Mouse (Mus musculus) left cerebral cortex, postnatal 4 days (tissue): ENCODE measurements at regions not wholly inside any gene's neighbourhood (a gene's known extent, or its start where the extent isn't known, plus 50 kb on each side); places are given as distances from the start of the nearest gene placed in this dataset.

Source experiments
- DNase-seq: peaks from one replicate; pipeline ENCODE4 v3.0.0-alpha.2; 2022
- intact Hi-C: fragments of 180-260 bp; cut with DNase I; formaldehyde crosslinking; loops from one replicate; pipeline ENCODE4 v1.15.1; 2025

DNA sequence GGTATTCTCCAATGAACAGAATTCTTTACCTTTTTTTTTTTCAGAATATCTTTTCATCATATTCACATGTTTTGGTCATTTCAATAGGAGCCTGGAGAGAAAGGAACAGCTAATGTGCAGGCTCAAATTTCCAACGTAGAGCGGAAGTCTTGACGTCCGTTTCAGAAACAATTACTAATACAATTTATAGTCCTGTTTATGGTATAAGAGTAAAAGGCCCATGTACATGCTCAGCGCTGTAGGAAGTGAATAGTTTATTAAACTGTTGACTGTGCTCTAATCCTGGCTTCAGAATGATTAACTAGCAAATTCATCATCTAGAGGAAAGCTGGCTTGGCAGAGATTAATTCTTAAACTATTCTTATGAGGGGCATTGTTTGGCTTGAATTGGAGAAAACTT lies 142.1 kb downstream of the Pik3r1 start:
- no peak for DNase-seq
- intact Hi-C loops = no loop called here

DNA sequence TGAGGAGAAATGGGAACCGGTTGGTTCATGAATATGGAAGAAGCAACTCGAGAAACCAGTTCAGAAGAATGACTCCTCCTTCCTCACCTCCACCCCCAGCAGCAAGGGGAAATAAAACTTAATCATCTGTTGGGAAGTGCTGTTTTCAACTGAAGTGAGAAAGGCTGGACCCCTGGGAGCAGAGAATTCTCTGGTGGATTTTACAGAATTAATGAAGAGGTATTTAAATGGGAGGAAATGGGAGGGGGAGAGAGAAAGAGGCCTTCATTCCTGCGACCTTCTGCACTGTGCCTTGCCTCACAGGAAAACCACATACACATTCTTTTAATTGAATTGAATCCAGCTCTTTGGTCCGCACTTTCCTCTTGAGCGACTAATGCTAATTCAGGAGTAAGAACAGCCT lies 143.8 kb downstream of the Pik3r1 start:
- no peak for DNase-seq
- intact Hi-C loops = no loop called here

DNA sequence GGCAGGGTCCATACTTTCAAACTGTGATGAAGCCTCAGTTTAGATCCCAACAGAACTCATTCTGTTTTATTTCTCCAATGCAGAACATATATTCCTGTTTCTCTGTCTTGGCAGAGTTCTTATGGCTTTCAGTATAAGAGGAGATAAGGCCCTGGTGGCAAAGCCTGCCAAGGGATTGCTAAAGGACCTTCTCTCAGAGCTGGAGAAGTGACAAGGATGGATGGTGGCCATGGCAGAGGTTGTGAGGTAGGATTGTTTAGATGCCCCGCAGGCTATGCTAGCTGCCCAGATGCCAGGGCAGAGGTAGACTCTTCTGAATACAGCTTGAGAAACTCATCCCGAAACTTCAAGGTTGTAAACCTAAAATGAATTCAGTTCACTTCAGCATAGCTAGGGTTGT lies 145.4 kb downstream of the Pik3r1 start:
- intact Hi-C loops = no loop called here

DNA sequence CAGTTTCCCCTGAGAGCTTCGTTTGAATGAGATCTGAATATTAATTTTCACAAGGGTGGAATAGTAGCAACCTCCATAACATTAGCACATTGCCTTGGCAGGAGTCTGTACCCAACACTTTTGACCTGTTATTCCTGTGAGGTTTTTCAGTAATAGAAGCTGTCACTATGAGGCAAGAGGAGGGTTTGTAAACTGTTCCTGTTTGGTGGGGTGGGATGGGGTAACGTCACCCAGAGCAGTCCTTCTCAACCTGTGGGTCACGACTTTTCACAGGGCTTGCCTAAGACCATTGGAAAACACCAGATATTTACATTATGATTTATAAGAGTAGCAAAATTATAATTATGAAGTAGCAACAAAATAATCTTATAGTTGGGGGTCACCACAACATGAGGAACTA lies 147.4 kb downstream of the Pik3r1 start:
- intact Hi-C loops = no loop called here
- no peak for DNase-seq

More for the DNA sequence above, 145.4 kb downstream of the Pik3r1 start:
- no peak for DNase-seq

DNA sequence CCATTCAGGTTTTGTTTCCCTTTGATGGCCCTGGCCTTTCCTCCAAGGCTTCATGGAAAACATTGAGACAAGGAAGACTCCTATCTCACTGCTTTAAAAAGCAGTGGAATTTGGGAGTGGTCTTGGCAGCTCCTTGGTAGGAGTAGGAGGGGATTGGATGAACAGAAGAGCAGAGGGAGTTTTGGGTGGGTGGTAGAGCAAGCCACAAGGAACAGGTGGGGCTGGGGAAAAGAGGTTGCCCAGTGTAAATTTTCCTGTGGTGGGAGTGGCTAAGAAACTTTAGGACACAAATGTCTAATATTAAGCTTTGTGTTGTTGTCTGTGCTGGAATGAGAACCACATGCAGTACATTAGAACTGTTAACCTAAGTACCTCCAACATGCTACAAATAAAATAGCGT lies 148.9 kb downstream of the Pik3r1 start:
- intact Hi-C loops = no loop called here
- DNase-seq = no peak

DNA sequence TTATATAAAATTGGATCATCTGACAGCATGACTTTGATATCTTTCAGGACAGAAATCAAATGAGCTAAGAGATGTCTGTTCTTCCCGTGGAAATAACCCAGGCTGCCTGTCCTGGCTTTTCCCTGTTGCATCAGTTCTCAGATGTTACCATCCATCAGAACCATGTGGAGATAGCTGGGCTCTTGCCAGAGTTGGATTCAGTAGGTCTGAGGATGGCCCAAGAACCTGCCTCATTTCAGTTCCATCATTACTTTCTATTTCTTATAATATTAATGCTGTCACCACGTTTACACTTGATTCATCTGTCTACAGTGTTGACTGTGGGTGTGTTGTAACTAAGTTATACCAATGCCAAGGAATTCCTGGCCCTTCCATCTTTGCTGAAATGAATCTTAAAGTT lies 155.2 kb downstream of the Pik3r1 start:
- DNase-seq = no peak
- intact Hi-C loops = loop anchor here (5.0 kb wide), 1 partner anchor 55 kb away; no protein-coding TSS in a partner anchor

DNA sequence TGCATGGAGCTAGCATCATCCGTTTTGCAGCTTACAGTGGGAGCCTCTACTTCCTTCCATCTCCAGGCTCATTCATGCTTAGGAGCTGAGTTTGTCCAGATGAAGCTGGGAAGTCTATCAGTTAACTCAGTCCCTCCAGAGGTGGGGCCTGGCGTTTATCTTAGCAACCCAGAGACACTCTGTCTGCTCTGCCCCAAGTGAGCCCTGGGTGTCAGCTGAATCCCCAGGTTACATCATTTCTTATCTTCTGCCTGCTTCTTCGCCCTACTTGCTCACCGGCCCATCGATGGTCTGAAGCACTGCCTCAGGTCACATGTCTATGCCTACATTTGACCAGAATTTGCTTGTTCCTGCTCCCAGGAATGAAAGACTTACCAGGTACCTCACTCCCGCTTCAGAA lies 156.3 kb downstream of the Pik3r1 start:
- intact Hi-C loops = loop anchor here (5.0 kb wide), 1 partner anchor 54 kb away; no protein-coding TSS in a partner anchor
- DNase-seq = no peak

DNA sequence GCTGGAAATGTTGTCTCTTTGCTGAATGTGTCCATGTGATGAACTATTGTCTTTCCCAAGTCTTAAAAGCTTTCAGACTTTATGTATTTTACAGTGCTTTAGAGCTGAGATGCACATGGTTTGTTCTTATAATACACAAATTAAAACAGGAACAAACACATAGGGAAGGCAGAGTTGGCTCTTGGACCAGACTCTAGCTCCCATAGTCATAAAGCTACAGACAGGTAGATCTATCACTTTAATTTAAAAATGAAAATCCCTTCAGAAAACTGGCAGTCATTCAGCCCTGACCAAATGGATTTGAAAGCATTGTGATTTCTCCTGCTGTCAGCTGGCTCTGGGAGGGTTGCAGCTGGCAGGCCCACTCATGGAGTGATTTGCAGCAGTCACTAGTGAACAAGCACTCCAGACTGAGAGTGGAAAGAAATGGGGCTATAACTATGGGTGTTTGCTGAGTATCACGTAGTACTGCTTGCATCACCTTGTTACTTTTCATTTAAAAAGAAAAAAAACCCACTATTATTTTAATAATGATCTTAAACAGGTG lies 161.8 kb downstream of the Pik3r1 start:
- intact Hi-C loops = no loop called here
- DNase-seq = peak; percentile 41

DNA sequence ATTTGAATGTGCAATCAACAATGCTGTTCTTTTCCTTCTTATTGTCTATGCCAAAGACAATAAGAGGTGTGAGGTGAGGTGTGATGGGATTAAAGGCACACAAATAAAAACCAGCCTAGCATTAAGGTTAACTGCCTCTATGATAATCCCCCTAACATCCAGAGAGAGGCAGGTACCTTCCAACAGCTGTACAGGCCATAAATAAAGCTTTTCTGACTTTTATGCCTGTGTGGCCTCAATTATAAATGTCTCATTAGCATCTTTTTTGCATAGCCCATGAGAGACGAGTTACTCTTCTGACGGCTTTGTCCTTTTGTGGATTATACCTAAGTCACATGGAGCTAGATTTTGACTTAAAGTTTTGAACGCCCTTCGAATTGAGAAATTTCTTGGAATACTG lies 162.3 kb downstream of the Pik3r1 start:
- no peak for DNase-seq
- intact Hi-C loops = no loop called here

DNA sequence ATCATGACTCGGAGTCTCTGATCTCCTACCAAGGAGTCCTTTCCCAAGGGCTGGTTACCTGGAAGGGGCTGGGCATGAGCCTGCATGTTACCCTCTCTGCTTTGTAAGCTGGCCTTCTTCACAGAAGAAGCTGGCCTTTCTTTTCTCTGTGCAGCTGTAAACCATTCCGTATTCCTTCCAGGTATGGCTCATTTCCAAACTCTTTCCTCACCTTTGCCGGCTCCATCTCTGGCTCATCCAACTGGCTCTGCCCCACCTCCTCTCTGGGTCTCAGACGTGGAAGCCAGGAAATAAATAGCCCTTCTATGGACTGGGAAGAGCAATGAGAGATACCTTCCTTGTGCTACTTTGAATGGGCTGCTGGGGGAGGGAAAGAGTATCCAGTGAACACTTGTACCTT lies 163.0 kb downstream of the Pik3r1 start:
- intact Hi-C loops = no loop called here
- DNase-seq = no peak

DNA sequence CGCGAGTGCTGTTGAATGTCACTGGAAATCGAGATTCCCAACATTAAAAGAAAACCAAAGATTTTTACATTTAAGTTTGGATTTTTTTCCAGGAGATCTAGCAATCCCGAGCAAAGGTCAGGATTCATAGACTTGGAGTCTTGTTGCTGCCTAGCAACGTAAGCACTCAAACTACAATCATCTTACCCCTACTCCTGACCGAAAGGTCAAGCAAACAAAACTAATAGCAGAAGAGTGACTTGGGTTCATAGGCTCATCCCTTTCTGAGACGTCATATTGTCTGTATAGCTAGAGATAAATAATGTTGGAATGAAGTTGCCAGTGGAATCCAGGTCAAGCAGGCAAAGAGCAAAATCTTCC lies 169.9 kb downstream of the Pik3r1 start:
- DNase-seq = no peak
- intact Hi-C loops = no loop called here

DNA sequence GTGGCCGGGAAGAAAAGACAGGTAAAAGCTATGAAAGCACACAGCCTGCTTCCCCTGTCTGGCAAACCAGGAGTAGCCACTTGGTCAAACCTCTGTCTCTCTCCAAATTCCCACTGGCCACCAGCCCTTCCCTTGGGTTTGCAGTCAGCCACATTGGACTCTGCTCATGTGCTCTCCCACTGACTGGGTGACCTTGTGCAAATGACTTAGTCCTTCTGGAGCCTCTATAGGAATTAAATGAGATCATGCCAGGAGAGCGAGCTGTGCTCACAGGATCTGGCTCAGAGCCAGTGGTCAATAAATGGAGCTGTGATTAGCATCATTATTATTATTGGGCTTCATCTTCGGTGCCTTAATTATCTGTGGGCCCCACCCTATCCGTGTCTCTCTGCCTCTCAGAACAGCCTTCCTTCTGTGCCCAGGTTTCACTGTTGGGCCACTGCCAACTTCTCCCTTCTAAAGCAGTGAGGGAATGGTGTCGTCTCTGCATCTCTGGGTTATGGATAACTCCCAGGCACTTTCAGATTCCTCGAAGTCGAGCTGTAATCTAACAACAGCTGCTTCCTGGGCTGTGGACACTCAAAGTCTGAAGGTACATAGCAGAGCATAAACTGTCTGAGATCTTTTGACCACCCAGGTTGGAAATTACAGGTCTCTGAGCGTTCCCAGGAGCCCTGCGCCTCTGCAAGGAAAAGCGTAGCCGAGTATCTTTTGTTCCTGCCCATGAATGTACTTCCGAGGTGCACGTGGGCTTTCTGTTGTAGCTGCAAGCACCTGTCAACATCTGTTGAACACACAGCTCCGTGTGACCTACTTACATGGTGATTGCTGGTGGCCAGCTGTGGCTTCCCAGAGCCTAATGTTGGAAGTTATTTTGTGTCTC lies 170.5 kb downstream of the Pik3r1 start:
- intact Hi-C loops = no loop called here
- peak; percentile 26 for DNase-seq

DNA sequence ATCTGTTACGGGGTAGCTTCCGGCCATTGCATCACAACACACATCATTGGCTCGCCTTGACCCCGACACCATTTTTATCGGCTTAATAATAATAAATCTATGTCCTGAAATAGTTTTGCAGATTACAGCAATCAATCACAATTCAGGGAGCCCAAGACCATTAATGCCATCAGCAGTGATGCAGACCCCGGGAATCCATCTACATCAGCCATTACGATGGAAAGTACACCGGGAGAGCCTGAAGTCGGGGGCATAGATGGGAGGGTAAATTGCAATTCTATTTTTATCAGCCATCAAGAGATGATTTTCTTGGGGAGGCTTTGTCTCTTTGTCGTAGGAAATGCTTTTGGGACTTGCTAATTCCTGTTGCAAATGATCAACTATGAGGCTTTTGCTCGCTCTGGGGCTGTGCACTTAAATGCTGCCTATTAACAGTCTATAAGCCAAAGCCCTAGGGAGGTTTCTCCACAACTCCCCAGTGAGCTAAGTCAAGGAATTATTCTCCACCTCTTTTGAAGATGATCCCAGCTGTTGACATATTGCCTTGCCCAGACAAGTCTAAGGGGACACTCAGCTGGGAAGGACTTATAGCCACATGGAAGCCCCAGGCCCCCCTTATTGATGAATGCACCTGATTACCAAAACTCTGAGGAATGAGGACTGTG lies 173.4 kb downstream of the Pik3r1 start:
- intact Hi-C loops = no loop called here
- DNase-seq = no peak

DNA sequence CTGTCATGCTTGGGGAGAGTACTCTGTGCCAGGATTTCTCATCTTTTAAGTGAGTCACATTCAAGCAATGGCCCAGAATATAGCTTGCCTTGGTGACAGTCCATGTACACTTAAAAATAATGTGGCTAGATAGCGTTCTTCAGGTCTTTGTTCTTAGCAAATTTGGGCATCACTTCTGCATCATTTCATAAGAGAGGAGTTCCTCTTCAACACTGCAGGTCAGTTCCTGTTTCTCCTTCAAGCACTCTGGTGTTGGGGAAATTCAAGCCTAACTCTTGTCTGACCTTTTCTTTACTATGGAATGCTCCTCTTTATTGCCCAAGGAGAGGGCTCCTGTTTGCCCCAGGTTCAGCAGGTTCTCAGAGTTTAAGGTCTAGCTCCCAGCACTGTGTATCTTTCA lies 175.7 kb downstream of the Pik3r1 start:
- intact Hi-C loops = no loop called here
- DNase-seq = no peak

DNA sequence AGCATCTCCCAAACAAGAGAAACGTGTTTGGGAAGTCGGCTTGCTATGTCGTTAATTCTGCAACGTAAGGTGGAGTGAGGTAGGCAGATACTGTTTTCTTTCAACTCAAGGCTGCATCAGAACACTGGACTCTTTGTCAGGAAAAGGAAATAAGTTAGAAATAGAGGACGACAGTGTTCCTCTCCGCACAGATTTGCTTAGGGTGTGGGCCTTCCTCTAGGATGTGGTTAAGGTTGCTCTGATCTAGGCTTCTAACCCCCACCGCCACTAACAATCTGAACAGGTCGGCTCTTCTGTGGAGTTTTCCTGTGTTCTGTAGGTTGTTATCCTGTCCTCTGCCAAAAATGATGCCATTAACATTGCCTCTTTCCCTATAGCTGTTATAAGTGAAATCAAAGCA lies 179.1 kb downstream of the Pik3r1 start:
- DNase-seq = no peak
- intact Hi-C loops = no loop called here

DNA sequence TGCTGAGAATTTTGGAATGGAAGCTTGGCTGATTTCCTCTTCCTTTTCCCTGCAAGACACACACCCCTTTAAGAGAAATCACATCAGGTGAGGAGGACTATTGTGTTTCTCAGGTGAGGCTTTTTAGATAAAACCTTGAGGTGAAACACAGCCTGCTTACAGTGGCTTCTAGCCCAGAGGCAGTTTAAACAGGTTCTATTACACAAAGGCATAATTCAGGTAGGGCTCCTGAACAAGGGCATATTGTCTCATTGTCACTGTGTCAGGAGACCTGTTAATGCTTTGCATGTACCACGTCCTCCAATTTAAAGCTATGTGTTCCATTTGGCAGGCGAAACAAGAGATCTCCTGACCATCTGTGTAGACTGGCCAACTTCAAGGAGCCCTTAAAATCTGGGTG lies 181.2 kb downstream of the Pik3r1 start:
- no peak for DNase-seq
- intact Hi-C loops = no loop called here

DNA sequence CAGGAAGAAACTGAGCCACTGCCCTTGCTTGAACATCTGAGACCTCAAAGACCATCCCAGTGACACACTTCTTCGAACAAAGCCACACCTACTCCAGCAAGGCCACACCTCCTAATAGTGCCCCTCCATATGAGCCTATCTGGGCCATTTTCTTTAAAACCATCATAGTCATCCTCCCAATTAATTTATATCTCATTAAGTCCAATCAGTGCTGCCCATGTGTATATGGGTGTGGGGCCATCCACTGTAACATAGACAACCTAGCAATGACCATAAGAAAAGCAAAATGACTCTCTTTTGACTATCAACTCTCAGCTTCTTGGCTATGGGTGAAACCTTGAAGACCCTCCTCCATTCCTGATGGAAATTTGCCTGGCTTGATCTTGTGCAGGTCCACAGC lies 191.5 kb downstream of the Pik3r1 start:
- intact Hi-C loops = no loop called here
- DNase-seq = no peak

DNA sequence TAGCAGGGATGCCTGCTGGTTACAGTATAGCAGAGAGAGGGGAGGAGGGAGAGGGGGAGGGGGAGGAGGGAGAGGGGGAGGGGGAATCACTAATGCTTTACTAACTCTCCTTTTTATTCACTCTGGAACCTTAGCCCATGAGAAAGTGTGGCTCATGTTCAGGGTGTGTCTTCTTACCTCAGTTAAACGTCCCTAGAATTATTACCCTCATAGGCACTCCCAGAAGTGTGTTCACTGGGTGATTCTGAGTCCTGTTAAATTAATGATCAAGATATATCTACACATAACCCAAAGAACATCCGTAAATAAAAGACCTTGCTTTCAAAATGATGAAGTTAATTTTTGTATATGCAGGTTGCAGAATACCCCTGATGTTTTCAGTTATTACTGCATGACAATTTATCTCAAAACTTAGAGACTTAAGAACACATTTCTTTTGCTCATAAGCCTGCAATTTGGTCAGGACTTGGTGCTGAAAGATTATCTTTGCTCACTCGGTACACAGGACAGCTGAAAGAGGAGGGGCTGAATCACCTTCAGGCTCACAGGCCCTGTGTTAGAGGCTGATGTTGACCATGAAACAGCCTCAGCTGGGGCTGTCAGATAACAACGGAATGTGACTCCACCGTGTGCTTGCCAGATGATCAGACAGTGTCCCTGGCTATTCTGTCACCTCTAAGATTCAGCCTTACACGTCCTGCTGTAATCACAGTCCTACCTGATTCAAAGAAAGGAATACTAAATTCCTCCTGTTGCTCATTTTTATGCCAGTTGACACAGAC lies 195.0 kb downstream of the Pik3r1 start:
- intact Hi-C loops = no loop called here
- DNase-seq = no peak

DNA sequence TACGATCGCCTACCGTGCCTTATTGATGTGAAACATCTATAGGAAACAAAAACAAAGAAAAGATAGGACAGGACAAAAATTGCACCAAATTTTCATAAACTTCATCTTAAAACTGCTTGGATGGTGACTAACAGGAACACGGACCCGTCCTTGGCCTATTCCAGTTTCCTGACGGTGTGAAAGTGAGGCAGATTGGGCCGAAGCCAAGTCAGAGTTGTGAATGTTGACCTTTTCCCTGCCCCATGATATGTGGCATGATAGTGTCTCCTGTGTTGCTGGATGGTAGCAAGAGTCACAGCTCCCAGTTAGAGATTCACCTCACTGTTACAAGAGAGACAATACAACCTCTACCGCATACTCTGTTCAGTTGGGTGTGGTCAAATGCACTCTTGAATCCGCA lies 195.8 kb downstream of the Pik3r1 start:
- intact Hi-C loops = no loop called here

DNA sequence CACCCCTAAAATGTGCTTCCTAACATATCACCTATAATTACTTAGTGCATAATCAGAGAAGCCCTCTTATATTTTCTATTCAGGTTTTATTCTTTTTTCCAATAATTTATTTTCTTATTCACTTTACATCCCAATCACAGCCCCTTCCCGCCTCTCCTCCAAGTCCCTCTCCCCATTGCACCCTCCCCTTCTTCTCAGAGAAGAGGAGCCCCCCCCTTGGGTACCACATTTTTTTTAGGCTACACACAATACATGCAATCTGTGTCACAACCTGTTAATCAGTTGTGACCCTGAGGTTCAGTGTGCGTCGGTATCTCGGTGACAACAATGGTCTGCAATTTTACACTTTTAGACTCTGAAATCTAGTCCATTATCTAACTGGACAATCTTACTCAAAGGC lies 198.0 kb downstream of the Pik3r1 start:
- intact Hi-C loops = no loop called here
- DNase-seq = no peak

More for the DNA sequence above, 195.8 kb downstream of the Pik3r1 start:
- DNase-seq = no peak

DNA sequence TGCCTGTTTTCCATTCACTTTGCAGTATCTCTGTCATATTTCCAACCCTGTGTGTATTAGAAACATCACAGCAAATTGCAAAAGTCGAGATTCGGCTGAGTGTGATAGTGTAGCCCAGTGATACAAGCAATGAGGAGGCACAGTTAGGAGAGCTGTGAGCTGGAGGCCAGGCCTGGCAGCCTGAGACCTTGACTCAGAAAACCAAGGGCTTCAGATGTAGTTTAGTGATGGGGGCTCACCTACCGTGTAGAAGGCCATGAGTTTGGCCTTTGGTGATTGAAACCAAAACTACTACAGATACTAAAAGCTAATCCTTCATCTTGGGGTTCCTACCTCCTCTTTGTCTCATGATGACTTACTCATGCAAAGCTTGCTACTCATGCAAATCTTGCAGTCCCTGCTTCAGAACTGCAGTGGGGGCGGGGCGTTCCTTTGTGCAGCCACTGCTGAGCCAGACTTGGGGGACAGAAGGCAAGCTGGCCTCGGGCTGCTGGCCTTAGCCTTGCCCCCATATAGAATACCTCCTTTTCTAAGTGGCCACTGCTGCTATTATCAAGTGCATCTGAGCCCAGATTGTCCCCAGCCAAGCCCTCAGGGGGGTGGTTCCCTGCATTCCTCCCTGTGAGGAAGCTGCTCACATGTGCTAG lies 198.9 kb downstream of the Pik3r1 start:
- peak; percentile 10 for DNase-seq
- intact Hi-C loops = no loop called here
